Mouse (Mus musculus) myocyte (in vitro differentiated cells): ENCODE results near the gene Ankrd34a. TPM values are rescaled to one million over a fixed set of nuclear protein-coding genes. Genes with fewer than 3 reads are reported as not detected.

Experiments
- H3K27me3 ChIP-seq: one replicate; pipeline ENCODE4 v1.6.1; 2011; ENCODE audit not compliant: control insufficient read depth, insufficient read depth, insufficient read length
- H3K36me3 ChIP-seq: one replicate; pipeline ENCODE4 v1.6.1; 2011; ENCODE audit not compliant: control insufficient read depth, insufficient read depth
- H3K4me2 ChIP-seq: one replicate; pipeline ENCODE4 v1.6.1; 2011; ENCODE audit warnings: low read depth, control low read depth
- H3K4me3 ChIP-seq: one replicate; pipeline ENCODE4 v1.5.1; 2011; ENCODE audit warnings: mild to moderate bottlenecking, control low read depth, moderate library complexity
- H3K79me2 ChIP-seq: one replicate; pipeline ENCODE4 v1.6.1; 2011; ENCODE audit not compliant: control insufficient read depth, insufficient read depth
- H3ac ChIP-seq: one replicate; pipeline ENCODE4 v1.6.1; 2011; ENCODE audit not compliant: control insufficient read depth, insufficient read length
- CEBPB ChIP-seq: IDR thresholded peaks from 2 replicates; pipeline ENCODE4 v1.6.1; 2011; ENCODE audit warnings: mild to moderate bottlenecking, moderate library complexity; ENCODE audit not compliant: poor library complexity, insufficient read depth, severe bottlenecking
- E2F4 ChIP-seq: IDR thresholded peaks from one replicate; pipeline ENCODE4 v1.6.1; 2011; ENCODE audit warnings: mild to moderate bottlenecking, control low read depth, moderate library complexity; ENCODE audit not compliant: insufficient read depth
- MAX ChIP-seq: IDR thresholded peaks from one replicate; pipeline ENCODE4 v1.6.1; 2011; ENCODE audit warnings: low read depth, mild to moderate bottlenecking, control low read depth
- MYOD1 ChIP-seq, 3 experiments: IDR thresholded peaks; one replicate each; pipeline ENCODE4 v1.6.1; 2011; ENCODE audit warnings: control low read depth in 2 of 3, low read depth in 2 of 3, mild to moderate bottlenecking in 2 of 3, moderate library complexity in 1 of 3; ENCODE audit not compliant: insufficient read length in 2 of 3, control insufficient read depth in 1 of 3
- MYOG ChIP-seq, 3 experiments: IDR thresholded peaks; one replicate each; pipeline ENCODE4 v1.6.1; 2011; ENCODE audit warnings: control low read depth in 2 of 3, low read depth in 2 of 3, mild to moderate bottlenecking in 2 of 3; ENCODE audit not compliant: insufficient read length in 2 of 3, control insufficient read depth in 1 of 3, insufficient read depth in 1 of 3
- POLR2A ChIP-seq: IDR thresholded peaks from one replicate; pipeline ENCODE4 v1.6.1; 2011; ENCODE audit warnings: low read depth, mild to moderate bottlenecking, control low read depth, moderate library complexity; ENCODE audit not compliant: insufficient read length
- POLR2AphosphoS2 ChIP-seq: IDR thresholded peaks from one replicate; pipeline ENCODE4 v1.6.1; 2011; ENCODE audit warnings: low read depth, control low read depth; ENCODE audit not compliant: insufficient read length
- REST ChIP-seq: IDR thresholded peaks from one replicate; pipeline ENCODE4 v1.6.1; 2011; ENCODE audit warnings: mild to moderate bottlenecking, control low read depth, moderate library complexity; ENCODE audit not compliant: insufficient read depth, insufficient read length
- SRF ChIP-seq: IDR thresholded peaks from one replicate; pipeline ENCODE4 v1.6.1; 2011; ENCODE audit warnings: low read depth; ENCODE audit not compliant: control insufficient read depth, insufficient read length
- TCF12 ChIP-seq: IDR thresholded peaks from one replicate; pipeline ENCODE4 v1.6.1; 2011; ENCODE audit warnings: mild to moderate bottlenecking, control low read depth; ENCODE audit not compliant: poor library complexity, insufficient read depth, severe bottlenecking
- TCF3 ChIP-seq: IDR thresholded peaks from one replicate; pipeline ENCODE4 v1.6.1; 2011; ENCODE audit warnings: low read depth, control low read depth; ENCODE audit not compliant: insufficient read length
- USF1 ChIP-seq: IDR thresholded peaks from one replicate; pipeline ENCODE4 v1.6.1; 2011; ENCODE audit warnings: low read depth, mild to moderate bottlenecking, control low read depth, moderate library complexity
- polyA plus RNA-seq: library from polyadenylated mRNA; unstranded; fragments of >200 nt; fragmentation: generic; extraction: Trizol; gene quantifications from one replicate; pipeline ENCODE4 v1.2.1, GENCODE M21; 2012; ENCODE audit warnings: missing spikeins

Gene Ankrd34a
- polyA plus RNA-seq, 1 experiment: 2.5 TPM

DNA sequence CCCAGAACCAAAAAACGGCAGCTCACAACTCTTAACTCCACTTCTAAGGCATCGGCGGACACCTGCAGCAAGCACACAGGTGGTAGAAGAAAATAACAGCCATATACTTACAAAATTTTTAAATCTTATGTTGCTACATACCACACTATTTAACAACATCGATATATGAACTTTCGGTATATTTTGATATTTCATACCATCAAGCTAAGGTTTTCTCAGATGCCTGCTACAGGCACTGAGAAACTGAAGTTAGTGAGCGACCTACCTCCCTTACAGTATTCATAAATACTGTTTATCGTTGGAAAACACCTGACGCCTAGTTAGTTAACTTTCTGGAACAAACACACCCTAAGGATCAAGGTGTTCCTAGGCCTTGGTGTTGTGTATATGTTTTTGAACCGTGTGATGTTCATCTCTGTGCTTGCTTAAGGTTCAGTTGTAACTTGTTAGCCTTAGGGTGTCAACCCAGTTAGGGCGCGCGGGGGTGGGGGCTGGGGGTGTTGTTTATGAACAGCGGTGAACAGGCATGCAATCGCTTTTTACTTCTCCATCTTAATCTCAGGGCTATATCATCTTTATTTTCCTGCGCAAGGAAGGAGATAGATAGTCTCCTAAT lies 40.3 kb upstream of the Ankrd34a start:
- Histone ChIP-seq H3ac (no peak overlapping the region), H3K4me3 (peak overlapping the region; percentile 71), H3K4me2 (no peak overlapping the region), H3K36me3 (peaks cover 10% of the 10 kb centered on the region), H3K79me2 (peaks cover 9% of the 10 kb centered on the region), H3K27me3 (no peaks in the 10 kb centered on the region)
- TF ChIP-seq MYOG (IDR thresholded peaks at IDR 0.05; ENCODE audit: control insufficient read depth in 1 of 3, insufficient read depth in 1 of 3, insufficient read length in 2 of 3, low read depth in 2 of 3) (no peak), E2F4 (no peak), CEBPB (no peak), REST (no peak), TCF3 (no peak), TCF12 (no peak), MYOD1 (IDR thresholded peaks at IDR 0.05; ENCODE audit: control insufficient read depth in 1 of 3, insufficient read length in 2 of 3, low read depth in 2 of 3) (no peak), MAX (no peak), USF1 (no peak), POLR2AphosphoS2 (no peak), SRF (no peak), POLR2A (no peak)

DNA sequence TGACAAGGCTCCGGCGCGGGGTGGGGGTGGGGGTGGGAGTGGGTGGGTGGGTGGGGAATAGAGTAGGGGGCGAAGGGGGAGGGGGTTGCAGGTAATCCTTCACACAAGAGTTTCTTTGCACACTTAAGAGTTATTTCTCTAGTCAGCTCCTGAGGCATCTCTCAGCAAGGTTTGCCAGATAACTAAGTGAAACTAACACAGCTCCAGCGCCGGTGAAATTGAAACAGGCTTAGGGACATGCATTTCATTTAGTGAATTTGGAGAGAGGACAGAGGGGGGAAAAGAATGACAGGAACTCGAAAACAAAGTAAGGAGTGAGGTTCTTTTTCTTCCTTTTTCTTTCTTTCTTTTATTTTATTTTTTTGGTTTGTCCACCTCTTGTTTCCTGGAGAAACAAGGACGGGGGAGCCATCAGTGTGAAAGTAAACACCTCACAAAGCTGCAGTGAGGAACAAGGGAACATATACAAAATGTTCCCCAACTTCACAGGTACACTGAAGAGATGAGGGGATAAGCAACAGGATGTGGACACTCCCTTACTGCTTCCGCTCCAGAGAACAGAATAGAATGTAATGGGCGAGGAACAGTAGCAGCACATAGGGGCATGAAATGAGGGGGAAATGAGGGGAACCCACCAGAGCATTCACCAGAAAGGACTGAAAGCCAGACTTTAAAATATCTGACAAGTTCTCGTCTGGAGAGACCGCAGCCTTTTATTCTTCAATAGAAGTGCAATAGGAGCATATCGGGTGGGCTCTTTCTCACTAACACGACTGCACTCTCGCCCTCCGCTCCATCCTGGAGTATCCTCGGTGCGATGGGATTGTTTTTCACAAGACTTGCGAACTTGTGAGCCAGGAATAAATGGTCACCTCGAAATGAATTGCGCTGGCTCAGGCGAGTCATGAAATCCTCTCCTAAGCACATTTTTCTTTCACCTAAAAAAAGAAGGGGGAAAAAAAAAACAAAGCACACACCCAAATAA lies 39.5 kb upstream of the Ankrd34a start:
- Histone ChIP-seq H3K79me2 (peaks cover 9% of the 10 kb centered on the region), H3K4me2 (peak overlapping the region; percentile 98), H3K36me3 (peaks cover 12% of the 10 kb centered on the region), H3K27me3 (no peaks in the 10 kb centered on the region), H3K4me3 (peak overlapping the region; percentile 71), H3ac (no peak overlapping the region)
- TF ChIP-seq CEBPB (no peak), E2F4 (no peak), POLR2A (no peak), TCF3 (no peak), USF1 (no peak), MAX (no peak), MYOG (IDR thresholded peaks at IDR 0.05; ENCODE audit: control insufficient read depth in 1 of 3, insufficient read depth in 1 of 3, insufficient read length in 2 of 3, low read depth in 2 of 3) (no peak), SRF (no peak), REST (no peak), MYOD1 (IDR thresholded peaks at IDR 0.05; ENCODE audit: control insufficient read depth in 1 of 3, insufficient read length in 2 of 3, low read depth in 2 of 3) (no peak), TCF12 (no peak), POLR2AphosphoS2 (no peak)

DNA sequence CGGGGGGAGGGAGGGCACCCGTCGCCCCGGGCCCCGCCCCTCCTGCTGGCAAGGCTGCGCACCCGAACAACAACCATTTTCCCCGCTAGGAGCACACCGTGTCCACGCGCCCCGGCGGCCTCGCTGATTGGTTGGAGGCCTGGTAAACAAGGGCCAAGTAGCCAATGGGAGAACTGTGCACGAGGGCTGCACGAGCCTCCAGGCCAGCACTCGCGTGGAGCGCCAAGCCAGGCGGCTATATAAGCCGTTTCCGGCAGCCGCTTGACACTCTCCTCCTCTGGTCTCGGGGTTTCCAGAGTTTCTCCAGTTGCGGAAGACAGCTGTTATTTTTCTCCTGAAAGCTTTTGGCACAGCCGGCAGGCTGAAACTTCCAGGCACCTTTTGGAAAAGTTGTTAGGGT lies 38.7 kb upstream of the Ankrd34a start, which contains the start of gene Txnip:
Gene Txnip, plus strand, starts transcription at position 264 of the 400 bp plus-strand sequence.
- H3K4me3 ChIP-seq: peak within 1 kb of the TSS; percentile 71
- H3K4me2 ChIP-seq: peak within 1 kb of the TSS; percentile 98
- H3ac ChIP-seq: no peak within 1 kb of the TSS
- H3K79me2 ChIP-seq: peaks cover 9% of the 10 kb centered on the region
- no peak for TF ChIP-seq TCF12
- TF ChIP-seq POLR2AphosphoS2: peak; percentile 88
- TF ChIP-seq SRF: peak; percentile 97
- TF ChIP-seq POLR2A: peak; percentile 65
- no peak for TF ChIP-seq CEBPB
- peak in 1 of 3 experiments; percentile 29 for TF ChIP-seq MYOG (IDR thresholded peaks at IDR 0.05; ENCODE audit: control insufficient read depth in 1 of 3, insufficient read depth in 1 of 3, insufficient read length in 2 of 3, low read depth in 2 of 3)
- peak; percentile 18 for TF ChIP-seq USF1
- no peak for TF ChIP-seq MYOD1 (IDR thresholded peaks at IDR 0.05; ENCODE audit: control insufficient read depth in 1 of 3, insufficient read length in 2 of 3, low read depth in 2 of 3)
- TF ChIP-seq MAX: peak; percentile 64
- no peak for TF ChIP-seq REST
- H3K27me3 ChIP-seq: no peaks in the 10 kb centered on the region
- H3K36me3 ChIP-seq: peaks cover 12% of the 10 kb centered on the region

DNA sequence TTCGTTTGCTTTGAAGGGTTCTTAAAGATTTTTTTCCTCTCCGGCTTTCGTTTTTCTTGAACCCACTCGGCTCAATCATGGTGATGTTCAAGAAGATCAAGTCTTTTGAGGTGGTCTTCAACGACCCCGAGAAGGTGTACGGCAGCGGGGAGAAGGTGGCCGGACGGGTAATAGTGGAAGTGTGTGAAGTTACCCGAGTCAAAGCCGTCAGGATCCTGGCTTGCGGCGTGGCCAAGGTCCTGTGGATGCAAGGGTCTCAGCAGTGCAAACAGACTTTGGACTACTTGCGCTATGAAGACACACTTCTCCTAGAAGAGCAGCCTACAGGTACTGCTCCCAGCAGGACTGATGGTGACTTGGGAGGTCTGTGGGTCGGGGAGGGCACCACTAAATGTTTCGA lies 38.3 kb upstream of the Ankrd34a start:
- Histone ChIP-seq H3K4me2 (peak overlapping the region; percentile 88), H3K79me2 (peaks cover 9% of the 10 kb centered on the region), H3K27me3 (no peaks in the 10 kb centered on the region), H3K36me3 (peaks cover 12% of the 10 kb centered on the region), H3K4me3 (peak overlapping the region; percentile 71), H3ac (no peak overlapping the region)
- TF ChIP-seq CEBPB: no peak
- TF ChIP-seq TCF12: no peak
- no peak for TF ChIP-seq TCF3
- peak; percentile 36 for TF ChIP-seq POLR2A
- TF ChIP-seq SRF: no peak
- no peak for TF ChIP-seq MYOD1 (IDR thresholded peaks at IDR 0.05; ENCODE audit: control insufficient read depth in 1 of 3, insufficient read length in 2 of 3, low read depth in 2 of 3)
- TF ChIP-seq E2F4: no peak
- TF ChIP-seq POLR2AphosphoS2: peak; percentile 48
